Mouse (Mus musculus) liver, embryonic 11.5 days (tissue): Measurements from ENCODE around the gene Atp6v0a2. TPM values are rescaled to one million over a fixed set of nuclear protein-coding genes. Genes with fewer than 3 reads are reported as not detected.
A peak's percentile ranks its signal among the peaks of the same experiment; 100 is the strongest.
"Not testable (repeated sequence)": the region's sequence is repeated elsewhere in the genome, so short reads cannot be mapped to it uniquely, and the experiment has no call there.

Experiments used
- ATAC-seq: fragments of 200-750 bp; cut with Nextera tagmentation; replicated peaks from 2 replicates; pipeline ENCODE4 v1.8.0; 2017; ENCODE audit warnings: moderate number of reproducible peaks, mild to moderate bottlenecking, moderate TSS enrichment, moderate library complexity; ENCODE audit not compliant: low FRiP score
- DNase-seq: peaks from one replicate; pipeline ENCODE4 v3.0.0-alpha.2; 2017; ENCODE audit warnings: low spot score
- H3K27ac ChIP-seq: fragments of 300-500 bp; sonication (generic); 2 replicates; pipeline ENCODE4 v1.5.1; 2014; ENCODE audit warnings: mild to moderate bottlenecking, low read depth, low read length, control low read depth
- H3K27me3 ChIP-seq: fragments of 300-500 bp; sonication (generic); replicated peaks from 2 replicates; pipeline ENCODE4 v1.6.1; 2014; ENCODE audit warnings: low read length, mixed read lengths; ENCODE audit not compliant: control insufficient read depth, insufficient read depth
- H3K36me3 ChIP-seq: fragments of 300-500 bp; sonication (generic); 2 replicates; pipeline ENCODE4 v1.6.1; 2014; ENCODE audit warnings: mild to moderate bottlenecking, low read length, moderate library complexity, mixed read lengths; ENCODE audit not compliant: control insufficient read depth, insufficient read depth
- H3K4me1 ChIP-seq: fragments of 300-500 bp; sonication (generic); replicated peaks from 2 replicates; pipeline ENCODE4 v1.6.1; 2014; ENCODE audit warnings: low read length, mixed read lengths; ENCODE audit not compliant: control insufficient read depth, insufficient read depth
- H3K4me2 ChIP-seq: fragments of 300-500 bp; sonication (generic); 2 replicates; pipeline ENCODE4 v1.6.1; 2014; ENCODE audit warnings: mild to moderate bottlenecking, control low read depth, moderate library complexity
- H3K4me3 ChIP-seq: fragments of 300-500 bp; sonication (generic); 2 replicates; pipeline ENCODE4 v1.5.1; 2014; ENCODE audit warnings: low read depth, low read length, control low read depth
- H3K9ac ChIP-seq: fragments of 300-500 bp; sonication (generic); 2 replicates; pipeline ENCODE4 v1.6.1; 2014; ENCODE audit warnings: low read depth, low read length, control low read depth
- H3K9me3 ChIP-seq: fragments of 300-500 bp; sonication (generic); 2 replicates; pipeline ENCODE4 v1.6.1; 2016; ENCODE audit warnings: low read length, inconsistent platforms, mixed read lengths; ENCODE audit not compliant: control insufficient read depth
- WGBS: fragments of 180-500 bp; shearing (Covaris S2); extraction: QIAGEN DNeasy Blood & Tissue Kit; methylation state at CpG from one replicate; pipeline ENCODE4 v1.1.7; 2014; 5-methylcytosine and 5-hydroxymethylcytosine counted together
- polyA plus RNA-seq: library from polyadenylated mRNA; unstranded; fragments of >200 nt; fragmentation: Nextera tagmentation; extraction: Ambion mirVana; gene quantifications from 2 replicates; pipeline ENCODE4 v1.2.1, GENCODE M21; 2014

Gene Atp6v0a2
- polyA plus RNA-seq, 1 experiment from 2014 or later, result 31.2 TPM

GRCm38 (mm10) chr5:124632461-124632860 is 4.1 kb downstream of the Atp6v0a2 start:
- Histone ChIP-seq H3K27me3 (no peaks in the 10 kb centered on the region), H3K4me1 (peaks cover 17% of the 10 kb centered on the region), H3K27ac (no peak overlapping the region), H3K4me2 (no peak overlapping the region), H3K36me3 (peaks cover 29% of the 10 kb centered on the region), H3K4me3 (no peak overlapping the region), H3K9ac (no peak overlapping the region), H3K9me3 (no peaks in the 10 kb centered on the region)
- WGBS, result 73% methylated on average over 5 of the region's 5 CpGs
- ATAC-seq, result no peak
- DNase-seq, result no peak

- no peak for DNase-seq
- Histone ChIP-seq H3K27me3 (no peaks in the 10 kb centered on the region), H3K9me3 (no peaks in the 10 kb centered on the region), H3K27ac (no peak overlapping the region), H3K9ac (no peak overlapping the region), H3K4me2 (no peak overlapping the region), H3K4me1 (peaks cover 12% of the 10 kb centered on the region), H3K4me3 (no peak overlapping the region), H3K36me3 (peaks cover 37% of the 10 kb centered on the region)
- WGBS, result 34% methylated on average over 2 of the region's 2 CpGs
- peak; percentile 51 for ATAC-seq
Observed at GRCm38 (mm10) chr5:124633425-124633824, 5.0 kb downstream of the Atp6v0a2 start.

GRCm38 (mm10) chr5:124635068-124635467 is 6.7 kb downstream of the Atp6v0a2 start:
- DNase-seq, H3K4me3 ChIP-seq, H3K27me3 ChIP-seq, H3K9me3 ChIP-seq, H3K4me2 ChIP-seq, H3K9ac ChIP-seq, ATAC-seq, H3K4me1 ChIP-seq, H3K27ac ChIP-seq: not testable (repeated sequence)
- WGBS, result 80% methylated on average over 4 of the region's 4 CpGs
- H3K36me3 ChIP-seq, result peaks cover 52% of the 10 kb centered on the region

- ATAC-seq (no peak), DNase-seq (no peak)
- no peak overlapping the region for H3K4me2 ChIP-seq
- 96% methylated on average over 3 of the region's 3 CpGs for WGBS
- no peak overlapping the region for H3K27ac ChIP-seq
- no peaks in the 10 kb centered on the region for H3K9me3 ChIP-seq
- no peak overlapping the region for H3K4me3 ChIP-seq
- no peak overlapping the region for H3K9ac ChIP-seq
- peaks cover 49% of the 10 kb centered on the region for H3K36me3 ChIP-seq
- no peaks in the 10 kb centered on the region for H3K27me3 ChIP-seq
- no peaks in the 10 kb centered on the region for H3K4me1 ChIP-seq
Observed at GRCm38 (mm10) chr5:124636139-124636538, 7.8 kb downstream of the Atp6v0a2 start.

- Histone ChIP-seq H3K4me2 (no peak overlapping the region), H3K4me1 (no peaks in the 10 kb centered on the region), H3K4me3 (no peak overlapping the region), H3K27me3 (no peaks in the 10 kb centered on the region), H3K9ac (no peak overlapping the region), H3K27ac (no peak overlapping the region), H3K36me3 (peaks cover 54% of the 10 kb centered on the region), H3K9me3 (no peaks in the 10 kb centered on the region)
- ATAC-seq (no peak), DNase-seq (no peak)
- 94% methylated on average over 4 of the region's 4 CpGs for WGBS
Observed at GRCm38 (mm10) chr5:124636694-124637093, 8.3 kb downstream of the Atp6v0a2 start.

- DNase-seq (no peak), ATAC-seq (no peak)
- Histone ChIP-seq H3K9me3 (no peaks in the 10 kb centered on the region), H3K4me1 (no peaks in the 10 kb centered on the region), H3K27me3 (no peaks in the 10 kb centered on the region), H3K4me2 (no peak overlapping the region), H3K27ac (no peak overlapping the region), H3K36me3 (peaks cover 60% of the 10 kb centered on the region), H3K9ac (no peak overlapping the region), H3K4me3 (no peak overlapping the region)
- 90% methylated on average over 11 of the region's 11 CpGs for WGBS
Observed at GRCm38 (mm10) chr5:124637300-124637699, 8.9 kb downstream of the Atp6v0a2 start.

GRCm38 (mm10) chr5:124637836-124638235 is 9.5 kb downstream of the Atp6v0a2 start:
- H3K36me3 ChIP-seq, result peaks cover 61% of the 10 kb centered on the region
- no peak overlapping the region for H3K9ac ChIP-seq
- WGBS, result 92% methylated on average over 13 of the region's 13 CpGs
- H3K27me3 ChIP-seq, result no peaks in the 10 kb centered on the region
- H3K27ac ChIP-seq, result no peak overlapping the region
- no peaks in the 10 kb centered on the region for H3K9me3 ChIP-seq
- no peaks in the 10 kb centered on the region for H3K4me1 ChIP-seq
- ATAC-seq (no peak), DNase-seq (no peak)
- no peak overlapping the region for H3K4me3 ChIP-seq
- H3K4me2 ChIP-seq, result no peak overlapping the region

GRCm38 (mm10) chr5:124713741-124714140 is 85.4 kb downstream of the Atp6v0a2 start:
- DNase-seq, result no peak
- Histone ChIP-seq H3K4me3 (no peak overlapping the region), H3K27me3 (no peaks in the 10 kb centered on the region), H3K4me1 (no peaks in the 10 kb centered on the region), H3K9me3 (no peaks in the 10 kb centered on the region), H3K27ac (no peak overlapping the region), H3K36me3 (peaks cover 31% of the 10 kb centered on the region), H3K4me2 (no peak overlapping the region), H3K9ac (no peak overlapping the region)
- WGBS, result 84% methylated on average over 5 of the region's 5 CpGs
- ATAC-seq, result no peak

GRCm38 (mm10) chr5:124715135-124715534 is 86.8 kb downstream of the Atp6v0a2 start:
- WGBS, result 87% methylated on average over 8 of the region's 8 CpGs
- Histone ChIP-seq H3K27me3 (no peaks in the 10 kb centered on the region), H3K27ac (no peak overlapping the region), H3K36me3 (peaks cover 41% of the 10 kb centered on the region), H3K4me1 (no peaks in the 10 kb centered on the region), H3K4me2 (no peak overlapping the region), H3K9me3 (no peaks in the 10 kb centered on the region), H3K9ac (no peak overlapping the region), H3K4me3 (no peak overlapping the region)
- DNase-seq, result no peak
- no peak for ATAC-seq
